Mouse (Mus musculus) heart, adult 2 months (tissue): ENCODE measurements around the gene 6430571L13Rik. TPM values are rescaled to one million over a fixed set of nuclear protein-coding genes. Genes with fewer than 3 reads are reported as not detected.
A peak's percentile ranks its signal among the peaks of the same experiment; 100 is the strongest.

Source experiments
- DNase-seq, 2 experiments: peaks; one replicate each; pipeline ENCODE4 v3.0.0; 2021
- H3K27ac ChIP-seq: fragments of 200-600 bp; 2 replicates; pipeline ENCODE4 v1.8.1; 2022
- H3K27me3 ChIP-seq: fragments of 200-500 bp; 2 replicates; pipeline ENCODE4 v1.6.1; 2012; ENCODE audit warnings: mild to moderate bottlenecking, low read length, inconsistent platforms, mixed read lengths; ENCODE audit not compliant: control insufficient read depth, insufficient read depth
- H3K36me3 ChIP-seq: fragments of 200-500 bp; 2 replicates; pipeline ENCODE4 v1.6.1; 2012; ENCODE audit warnings: low read length, inconsistent platforms; ENCODE audit not compliant: control insufficient read depth, insufficient read depth
- H3K4me1 ChIP-seq: fragments of 200-500 bp; 2 replicates; pipeline ENCODE4 v1.6.1; 2011; ENCODE audit warnings: low read length; ENCODE audit not compliant: control insufficient read depth, insufficient read depth
- H3K4me3 ChIP-seq: fragments of 200-600 bp; 2 replicates; pipeline ENCODE4 v1.8.1; 2022
- H3K79me2 ChIP-seq: fragments of 200-500 bp; replicated peaks from 2 replicates; pipeline ENCODE4 v1.6.1; 2012; ENCODE audit warnings: mild to moderate bottlenecking, inconsistent platforms, low read length, moderate library complexity, mixed read lengths; ENCODE audit not compliant: control insufficient read depth, insufficient read depth
- H3K9ac ChIP-seq: fragments of 200-500 bp; 2 replicates; pipeline ENCODE4 v1.6.1; 2012; ENCODE audit warnings: low read depth, mild to moderate bottlenecking, control low read depth, inconsistent platforms, low read length, mixed read lengths
- CTCF ChIP-seq: fragments of 200-600 bp; IDR thresholded peaks from 2 replicates; pipeline ENCODE4 v1.8.1; 2022; ENCODE audit warnings: antibody characterized with exemption, mild to moderate bottlenecking, moderate library complexity
- EP300 ChIP-seq: fragments of 200-500 bp; IDR thresholded peaks from 2 replicates; pipeline ENCODE4 v1.6.1; 2011; ENCODE audit warnings: low read depth, low read length, control low read depth; ENCODE audit not compliant: insufficient read depth
- POLR2A ChIP-seq: fragments of 200-500 bp; IDR thresholded peaks from 2 replicates; pipeline ENCODE4 v1.6.1; 2011; ENCODE audit warnings: mild to moderate bottlenecking, low read depth, low read length, control low read depth; ENCODE audit not compliant: insufficient read depth
- WGBS: fragments of 180-500 bp; shearing (Covaris S2); methylation state at CpG from one replicate; pipeline ENCODE4 v1.1.7; 2018; 5-methylcytosine and 5-hydroxymethylcytosine counted together
- intact Hi-C: fragments of 180-260 bp; cut with DNase I; formaldehyde crosslinking; loops from one replicate; pipeline ENCODE4 v1.15.1; 2025
- polyA plus RNA-seq: library from polyadenylated mRNA; depleted of rRNA; stranded (reverse); fragments of >200 nt; gene quantifications from 2 replicates; pipeline ENCODE4 v1.2.3, GENCODE M21; 2012; rRNA removed
- total RNA-seq, 2 experiments: library from RNA; stranded (reverse); gene quantifications; 2 replicates each; pipeline ENCODE4 v1.2.3; 2021

6430571L13Rik gene
- total and polyA plus RNA-seq, 3 experiments: 4.1 to 6.5 (median 5.2) TPM

DNA sequence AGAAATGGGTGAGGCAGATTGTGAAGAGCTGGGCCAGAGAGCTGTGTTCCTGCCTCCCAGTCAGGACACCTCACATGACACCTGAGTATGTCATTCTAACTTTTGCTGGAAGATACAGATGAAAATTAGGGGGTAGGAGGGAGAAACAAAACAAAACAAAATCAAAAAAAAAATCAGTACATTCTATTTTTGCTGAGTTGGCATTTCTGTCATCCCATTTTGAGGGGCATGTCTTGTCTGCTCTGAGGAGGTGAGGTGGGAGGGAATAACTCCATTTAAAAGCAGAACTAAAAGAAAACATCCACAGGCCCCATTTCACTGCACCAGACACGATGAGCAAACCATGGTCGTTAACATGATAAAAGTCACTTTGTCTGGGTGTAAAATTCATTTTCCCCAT, 47.9 kb downstream of the 6430571L13Rik start:
- Histone ChIP-seq H3K27ac (no peak overlapping the region), H3K79me2 (no peaks in the 10 kb centered on the region), H3K4me3 (no peak overlapping the region), H3K9ac (no peak overlapping the region), H3K4me1 (no peaks in the 10 kb centered on the region), H3K36me3 (no peaks in the 10 kb centered on the region), H3K27me3 (no peaks in the 10 kb centered on the region)
- intact Hi-C loops: no loop called here
- TF ChIP-seq POLR2A (no peak), EP300 (no peak), CTCF (no peak)
- 58% methylated on average over 2 of the region's 2 CpGs for WGBS
- DNase-seq: no peak

DNA sequence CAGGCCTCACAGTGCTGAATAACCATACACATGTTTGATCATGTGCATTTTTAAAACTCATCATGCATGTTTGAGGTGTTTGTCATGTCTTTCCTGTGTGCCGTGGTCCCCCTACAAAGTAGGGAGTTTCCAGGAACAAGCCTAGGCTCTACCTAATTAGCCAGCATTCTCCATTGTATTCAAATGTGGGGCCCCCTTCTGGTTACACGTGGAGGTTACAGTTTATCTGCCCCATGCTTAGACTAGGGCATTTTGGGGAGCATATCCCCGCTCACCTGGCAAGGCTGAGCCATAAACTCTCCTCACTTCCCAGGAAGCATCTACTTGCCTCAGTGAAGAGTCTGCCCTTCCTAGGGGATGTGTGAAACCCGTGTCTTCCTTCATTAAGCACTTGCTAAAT, 56.0 kb downstream of the 6430571L13Rik start:
- intact Hi-C loops: no loop called here
- TF ChIP-seq POLR2A (no peak), EP300 (no peak), CTCF (peak; percentile 39)
- no peaks in the 10 kb centered on the region for H3K36me3 ChIP-seq
- DNase-seq: no peak
- H3K79me2 ChIP-seq: no peaks in the 10 kb centered on the region
- no peak overlapping the region for H3K4me3 ChIP-seq
- no peak overlapping the region for H3K27ac ChIP-seq
- WGBS: 32% methylated on average over 4 of the region's 4 CpGs
- H3K9ac ChIP-seq: no peak overlapping the region
- peaks cover 8% of the 10 kb centered on the region for H3K27me3 ChIP-seq
- no peaks in the 10 kb centered on the region for H3K4me1 ChIP-seq

DNA sequence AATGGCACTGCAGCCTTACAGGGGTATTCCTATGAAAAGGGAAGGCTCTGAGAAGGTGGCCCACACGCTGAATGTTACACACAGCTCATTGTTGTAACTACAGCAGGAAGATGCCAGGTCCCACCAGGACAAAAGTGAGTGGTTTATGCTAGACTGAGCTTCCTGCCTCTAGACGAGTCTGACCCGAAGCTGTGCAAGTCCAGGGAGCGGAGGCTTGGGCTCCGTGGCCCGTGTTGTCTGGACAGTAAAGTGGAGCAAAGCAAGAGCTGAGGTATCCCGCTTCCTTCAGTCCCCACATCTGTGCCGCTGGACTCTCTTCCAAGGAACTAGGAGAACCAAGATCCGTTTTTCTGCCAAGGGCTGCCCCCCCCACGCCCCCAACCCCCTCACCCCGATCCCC, 58.6 kb downstream of the 6430571L13Rik start:
- Histone ChIP-seq H3K36me3 (no peaks in the 10 kb centered on the region), H3K79me2 (no peaks in the 10 kb centered on the region), H3K9ac (no peak overlapping the region), H3K27ac (no peak overlapping the region), H3K4me3 (no peak overlapping the region), H3K4me1 (no peaks in the 10 kb centered on the region), H3K27me3 (peaks cover 8% of the 10 kb centered on the region)
- intact Hi-C loops: no loop called here
- TF ChIP-seq POLR2A (no peak), CTCF (no peak), EP300 (no peak)
- no peak for DNase-seq
- WGBS: 37% methylated on average over 11 of the region's 11 CpGs

DNA sequence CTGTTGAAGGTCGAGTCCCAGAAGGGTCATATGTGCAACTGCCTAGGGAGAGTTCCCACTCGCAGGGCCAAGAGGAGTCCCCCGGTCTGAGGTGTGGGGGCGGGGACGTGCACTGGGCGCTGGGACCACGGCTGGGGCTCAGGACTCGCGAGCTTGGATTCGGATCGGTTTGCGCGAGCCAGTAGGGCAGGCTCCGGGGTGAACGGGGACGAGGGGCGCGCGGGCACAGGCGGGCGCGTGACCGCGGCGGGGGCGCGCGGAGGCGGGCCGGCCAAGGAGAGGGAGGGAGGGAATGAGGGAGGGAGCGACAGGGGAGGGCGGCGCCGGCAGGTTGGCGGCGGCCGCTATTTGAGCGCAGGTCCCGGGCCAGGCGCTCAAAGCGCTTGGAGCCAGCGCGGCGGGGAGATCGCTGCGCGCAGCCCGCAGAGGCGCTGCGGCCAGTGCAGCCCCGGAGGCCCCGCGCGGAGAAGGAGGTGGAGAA, 59.1 kb downstream of the 6430571L13Rik start, which contains the start of gene Cacna2d2:
Gene Cacna2d2 (plus strand): TSS at position 122 of the 481 bp plus-strand sequence.
- peak; percentile 69 to 74 for DNase-seq
- TF ChIP-seq CTCF (no peak), POLR2A (no peak), EP300 (no peak)
- Histone ChIP-seq H3K4me3 (peak within 1 kb of the TSS; percentile 52), H3K36me3 (no peaks in the 10 kb centered on the region), H3K79me2 (no peaks in the 10 kb centered on the region), H3K27ac (no peak within 1 kb of the TSS), H3K27me3 (peaks cover 8% of the 10 kb centered on the region), H3K4me1 (no peaks in the 10 kb centered on the region), H3K9ac (peak within 1 kb of the TSS; percentile 60)
- intact Hi-C loops: no loop called here
- WGBS: under 1% methylated on average over 21 of the region's 54 CpGs

DNA sequence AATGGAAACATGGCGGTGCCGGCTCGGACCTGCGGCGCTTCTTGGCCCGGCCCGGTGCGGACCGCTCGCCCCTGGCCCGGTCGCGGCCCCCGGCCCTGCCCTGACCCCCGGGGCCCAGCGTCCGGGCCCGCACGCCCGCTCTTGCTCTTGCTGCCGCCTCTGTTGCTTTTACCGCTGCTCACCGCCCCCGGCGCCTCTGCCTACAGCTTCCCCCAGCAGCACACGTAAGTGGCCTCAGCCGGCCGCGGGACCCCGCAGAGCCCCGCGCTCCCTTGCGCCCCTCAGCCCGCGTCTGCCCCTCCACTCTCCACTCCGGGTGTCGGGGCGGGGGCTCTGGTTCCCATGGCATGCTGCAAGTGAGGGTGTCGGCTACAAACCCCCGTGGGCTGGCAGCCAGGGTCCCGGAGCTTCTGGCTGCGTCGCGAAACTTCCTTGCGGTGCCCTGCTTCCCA, 59.7 kb downstream of the 6430571L13Rik start:
- no peak for TF ChIP-seq POLR2A
- TF ChIP-seq EP300: no peak
- no peak for TF ChIP-seq CTCF
- no peak overlapping the region for H3K27ac ChIP-seq
- H3K27me3 ChIP-seq: peaks cover 8% of the 10 kb centered on the region
- H3K36me3 ChIP-seq: no peaks in the 10 kb centered on the region
- peak overlapping the region; percentile 52 for H3K4me3 ChIP-seq
- no peaks in the 10 kb centered on the region for H3K79me2 ChIP-seq
- DNase-seq: peak in 1 of 2 experiments; percentile 27
- no peaks in the 10 kb centered on the region for H3K4me1 ChIP-seq
- WGBS: 1% methylated on average over 25 of the region's 45 CpGs
- H3K9ac ChIP-seq: peak overlapping the region; percentile 60
- intact Hi-C loops: no loop called here

DNA sequence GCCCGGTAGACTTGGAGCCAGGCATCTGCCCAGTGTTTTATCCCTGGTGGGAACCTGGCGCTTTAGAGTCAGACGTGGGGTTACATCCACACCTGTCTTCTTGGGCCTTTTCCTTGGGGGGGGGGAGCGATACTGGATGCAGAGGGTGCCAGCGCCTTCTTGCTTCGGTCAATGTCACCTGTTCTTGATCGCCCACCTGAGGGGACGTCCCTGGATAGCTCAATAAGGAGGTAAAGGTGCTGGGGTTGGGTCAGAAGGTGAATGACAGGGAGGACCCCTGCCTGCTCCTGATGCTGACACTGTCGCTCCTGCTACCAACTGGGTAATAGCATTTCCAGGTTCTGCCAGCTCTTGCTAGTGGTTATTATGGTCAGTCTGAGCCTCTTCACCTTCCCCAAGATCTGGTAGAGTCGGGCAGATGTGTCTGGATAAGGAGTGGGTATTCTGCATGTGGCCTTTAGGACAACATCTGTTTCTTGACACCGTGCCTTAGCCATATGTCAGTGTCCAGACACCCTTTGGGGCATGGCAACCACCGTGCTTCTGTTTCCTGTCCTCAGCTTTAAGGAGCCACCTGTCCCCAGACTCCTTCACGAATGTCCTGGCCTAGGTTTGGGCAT, 60.4 kb downstream of the 6430571L13Rik start:
- H3K27ac ChIP-seq: no peak overlapping the region
- TF ChIP-seq CTCF (no peak), POLR2A (no peak), EP300 (no peak)
- peaks cover 8% of the 10 kb centered on the region for H3K27me3 ChIP-seq
- no peaks in the 10 kb centered on the region for H3K4me1 ChIP-seq
- H3K9ac ChIP-seq: no peak overlapping the region
- no peak overlapping the region for H3K4me3 ChIP-seq
- no peaks in the 10 kb centered on the region for H3K79me2 ChIP-seq
- DNase-seq: no peak
- H3K36me3 ChIP-seq: no peaks in the 10 kb centered on the region
- 19% methylated on average over 13 of the region's 13 CpGs for WGBS
- intact Hi-C loops: no loop called here

Other genes with a start within 250 kb of the 6430571L13Rik start
- 1 to 10 TPM; 6.6 to 9.0 TPM for gene Dock3, start 108.7 kb upstream of the 6430571L13Rik start, total RNA-seq
- 0.26 and 1.0 TPM in 2 replicates for gene Dock3, start 108.7 kb upstream of the 6430571L13Rik start, polyA plus RNA-seq
- 10 to 100 TPM; 29.0 to 36.0 TPM for gene Mapkapk3, start 50.7 kb upstream of the 6430571L13Rik start, total RNA-seq
- gene Mapkapk3, start 50.7 kb upstream of the 6430571L13Rik start, polyA plus RNA-seq: 26.1 and 40.8 TPM in 2 replicates
- gene Cish, start 44.6 kb upstream of the 6430571L13Rik start, total RNA-seq: 100 to 1,000 TPM; 151 to 167 TPM
- gene Cish, start 44.6 kb upstream of the 6430571L13Rik start, polyA plus RNA-seq: 89.8 and 118 TPM in 2 replicates
- 10 to 100 TPM; 21.2 to 21.4 TPM for gene Hemk1, start 2.3 kb upstream of the 6430571L13Rik start, total RNA-seq
- 30.3 and 37.0 TPM in 2 replicates for gene Hemk1, start 2.3 kb upstream of the 6430571L13Rik start, polyA plus RNA-seq
- 10 to 100 TPM; 12.9 to 14.1 TPM for gene Cacna2d2, start 59.0 kb downstream of the 6430571L13Rik start, total RNA-seq
- 10.5 and 13.3 TPM in 2 replicates for gene Cacna2d2, start 59.0 kb downstream of the 6430571L13Rik start, polyA plus RNA-seq
- 10 to 100 TPM; 20.3 to 22.9 TPM for gene Tmem115, start 193.3 kb downstream of the 6430571L13Rik start, total RNA-seq
- gene Tmem115, start 193.3 kb downstream of the 6430571L13Rik start, polyA plus RNA-seq: 25.9 and 28.3 TPM in 2 replicates
- 1 to 10 TPM; 3.2 to 4.3 TPM for gene Cyb561d2, start 201.6 kb downstream of the 6430571L13Rik start, total RNA-seq
- 10.6 and 11.0 TPM in 2 replicates for gene Cyb561d2, start 201.6 kb downstream of the 6430571L13Rik start, polyA plus RNA-seq
- gene Nprl2, start 201.6 kb downstream of the 6430571L13Rik start, total RNA-seq: 10 to 100 TPM; 17.2 to 22.1 TPM
- 33.6 and 40.9 TPM in 2 replicates for gene Nprl2, start 201.6 kb downstream of the 6430571L13Rik start, polyA plus RNA-seq
- gene Zmynd10, start 206.7 kb downstream of the 6430571L13Rik start, total RNA-seq: not detected
- gene Zmynd10, start 206.7 kb downstream of the 6430571L13Rik start, polyA plus RNA-seq: 0.64 and 1.3 TPM in 2 replicates
- 10 to 100 TPM; 12.6 to 13.4 TPM for gene Rassf1, start 211.0 kb downstream of the 6430571L13Rik start, total RNA-seq
- 15.5 and 18.5 TPM in 2 replicates for gene Rassf1, start 211.0 kb downstream of the 6430571L13Rik start, polyA plus RNA-seq
- gene Tusc2, start 222.7 kb downstream of the 6430571L13Rik start, total RNA-seq: 10 to 100 TPM; 31.7 to 39.1 TPM
- gene Tusc2, start 222.7 kb downstream of the 6430571L13Rik start, polyA plus RNA-seq: 45.8 and 60.4 TPM in 2 replicates
- 10 to 100 TPM; 40.8 to 43.6 TPM for gene Hyal2, start 227.3 kb downstream of the 6430571L13Rik start, total RNA-seq
- 39.2 and 40.2 TPM in 2 replicates for gene Hyal2, start 227.3 kb downstream of the 6430571L13Rik start, polyA plus RNA-seq
- 1 to 10 TPM; 5.1 to 5.9 TPM for gene Hyal1, start 236.3 kb downstream of the 6430571L13Rik start, total RNA-seq
- 6.9 and 8.2 TPM in 2 replicates for gene Hyal1, start 236.3 kb downstream of the 6430571L13Rik start, polyA plus RNA-seq
- gene Naa80, start 238.3 kb downstream of the 6430571L13Rik start, total RNA-seq: 10 to 100 TPM; 14.9 to 17.4 TPM
- gene Naa80, start 238.3 kb downstream of the 6430571L13Rik start, polyA plus RNA-seq: 30.0 and 45.4 TPM in 2 replicates
- gene Hyal3, start 240.2 kb downstream of the 6430571L13Rik start, total RNA-seq: under 1 TPM; 0.29 to 0.34 TPM
- 0.26 and 0.31 TPM in 2 replicates for gene Hyal3, start 240.2 kb downstream of the 6430571L13Rik start, polyA plus RNA-seq
- gene Ifrd2, start 247.0 kb downstream of the 6430571L13Rik start, total RNA-seq: 10 to 100 TPM; 39.9 to 51.4 TPM
- gene Ifrd2, start 247.0 kb downstream of the 6430571L13Rik start, polyA plus RNA-seq: 43.7 and 54.5 TPM in 2 replicates